Mouse (Mus musculus) heart, adult 11 months (tissue): Measurements from ENCODE around the gene Gm5294.

Experiments
- DNase-seq: peaks from one replicate; pipeline ENCODE4 v3.0.0; 2022

Gm5294 gene

DNA sequence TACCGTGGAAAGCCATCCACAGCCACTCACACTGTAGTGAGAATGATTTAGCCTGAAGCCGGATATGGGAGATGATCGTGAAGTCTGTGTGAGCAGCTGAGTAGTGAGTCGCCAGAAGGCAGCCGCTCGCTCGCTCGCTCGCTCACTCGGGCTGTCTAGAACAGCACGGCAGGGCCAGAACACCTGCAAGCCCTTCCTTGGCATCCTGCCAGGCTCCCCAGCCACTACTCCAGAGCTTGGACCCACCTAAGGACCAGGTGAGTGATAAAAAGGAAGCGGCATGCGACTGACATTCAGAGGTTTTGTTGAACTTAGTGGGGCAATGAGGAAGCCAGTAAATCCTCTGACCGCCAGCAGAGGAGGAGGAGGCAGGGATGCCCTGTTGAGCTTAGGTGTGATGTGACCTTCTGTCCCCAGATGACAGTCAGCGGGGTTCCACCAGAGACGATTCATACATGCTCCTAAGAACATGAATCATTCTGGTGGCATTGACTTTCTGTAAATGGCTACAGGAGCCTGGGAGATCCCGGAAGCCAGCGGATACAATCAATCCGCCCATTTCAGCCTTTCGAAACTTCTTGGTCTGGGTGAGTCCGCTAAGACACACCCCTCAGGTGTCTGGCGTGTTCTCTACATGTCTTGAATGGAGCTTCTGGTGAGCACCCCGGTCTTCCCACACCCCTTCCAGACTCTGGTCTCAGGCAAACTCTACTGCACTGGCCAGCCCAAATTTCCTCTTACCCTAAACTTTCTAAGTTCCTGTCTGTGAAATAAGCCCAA is 30.0 kb downstream of the Gm5294 start:
- DNase-seq, result no peak

DNA sequence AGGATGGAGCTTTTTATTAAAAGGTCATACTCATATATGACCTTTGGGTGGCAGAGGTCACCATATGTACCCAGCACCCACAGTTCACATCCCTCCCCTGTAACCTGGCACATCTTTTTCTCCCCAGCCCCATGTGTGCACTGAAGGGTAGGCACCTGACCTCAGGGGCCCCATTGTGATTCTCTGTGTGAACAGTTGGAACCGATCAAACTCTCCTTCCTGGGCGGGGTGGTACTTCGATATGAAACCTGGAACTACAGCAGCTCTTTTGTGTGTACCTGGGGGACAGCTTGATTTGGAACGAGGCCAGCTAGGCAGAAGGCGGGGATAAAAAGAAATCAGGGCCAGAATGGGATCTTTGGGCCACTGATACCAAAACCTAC is 30.6 kb downstream of the Gm5294 start:
- DNase-seq, result no peak

DNA sequence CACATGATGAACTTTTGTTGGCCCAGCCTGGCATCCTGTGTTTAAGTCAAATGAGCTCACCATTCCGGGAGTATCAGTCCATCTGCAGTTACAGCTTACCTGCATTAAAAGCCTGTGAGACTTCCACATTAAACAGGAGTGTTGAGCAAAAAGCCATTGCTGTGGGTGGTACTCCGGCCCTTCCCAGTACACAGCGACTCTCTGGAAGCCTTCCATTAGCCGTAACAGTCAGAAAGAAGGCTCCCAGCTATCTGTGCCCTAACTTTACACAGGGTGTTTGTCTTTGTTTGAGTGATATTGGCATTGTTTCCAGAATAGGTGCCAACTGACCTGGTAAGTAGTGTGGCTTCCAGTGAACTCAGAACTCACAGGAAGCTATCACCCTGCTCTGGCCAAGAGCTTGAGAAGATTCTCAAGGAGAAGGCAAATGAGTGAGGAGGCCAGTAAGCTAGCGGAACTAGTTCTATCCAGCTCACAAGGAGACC is 31.5 kb downstream of the Gm5294 start:
- DNase-seq, result no peak

DNA sequence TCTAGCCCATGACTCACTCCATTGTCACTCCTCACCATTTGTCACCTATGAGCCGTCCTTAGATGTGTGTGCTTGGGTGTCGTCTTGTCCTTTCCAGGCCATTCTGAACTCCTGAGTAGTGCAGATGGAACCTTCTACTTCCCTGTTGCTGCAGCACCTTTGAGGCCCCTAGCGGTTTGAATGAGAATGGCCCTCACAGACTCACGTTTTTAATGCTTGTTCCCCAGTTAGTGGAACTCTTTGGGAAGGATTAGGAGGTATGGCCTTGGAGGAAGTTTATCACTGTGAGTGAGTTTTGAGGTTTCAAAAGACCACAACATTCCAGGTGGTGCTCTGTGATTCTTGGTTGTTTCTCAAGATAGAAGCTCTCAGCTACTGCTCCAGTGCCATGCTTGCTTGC is 32.3 kb downstream of the Gm5294 start:
- no peak for DNase-seq

DNA sequence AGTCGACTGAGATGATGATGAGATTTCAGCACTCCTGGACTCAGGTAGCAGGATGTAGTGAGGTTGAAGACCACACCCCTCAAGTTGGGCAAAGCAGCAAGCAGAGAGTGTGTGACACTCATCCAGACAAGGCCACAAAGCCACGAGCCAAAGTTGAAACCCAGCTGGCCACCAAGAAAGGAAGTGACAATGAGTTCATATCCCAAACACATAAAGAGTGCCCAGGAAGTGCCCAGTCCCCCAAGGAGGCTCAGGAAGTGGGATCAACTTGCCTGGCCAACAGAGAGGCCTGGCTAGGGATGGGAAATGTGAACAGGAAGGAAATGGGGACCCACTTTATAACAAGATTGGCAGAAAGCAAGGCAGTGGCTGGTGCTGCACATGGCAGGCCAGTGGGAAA is 33.5 kb downstream of the Gm5294 start:
- DNase-seq, result no peak

DNA sequence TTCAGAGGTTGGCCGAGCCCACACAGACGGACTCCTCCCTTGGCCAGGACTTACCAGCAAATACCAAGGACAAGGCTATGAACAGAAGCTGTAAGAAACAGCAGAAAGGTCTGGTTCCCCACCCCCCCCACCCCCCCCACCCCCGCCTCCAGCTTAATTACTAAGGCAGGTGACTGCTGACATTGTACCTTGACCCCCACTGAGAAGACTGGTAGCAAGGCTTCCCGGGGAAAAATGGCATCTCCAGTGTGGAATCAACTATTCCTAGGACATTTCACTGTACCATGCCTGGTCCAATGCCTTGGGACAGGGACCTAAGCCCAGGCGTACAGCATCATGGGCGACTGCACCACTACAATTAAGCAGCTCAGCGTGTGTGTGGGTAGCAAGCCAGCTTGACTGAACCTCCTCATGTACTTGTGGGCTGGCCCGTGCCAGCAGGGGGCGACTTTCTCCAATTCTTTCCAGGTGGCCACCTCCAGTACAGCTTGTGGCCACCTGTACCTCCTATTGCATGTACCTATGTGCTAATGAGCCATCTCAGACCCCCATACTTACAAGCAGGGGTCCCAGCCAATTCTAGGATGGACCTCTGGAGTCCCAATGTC is 37.2 kb downstream of the Gm5294 start:
- peak; percentile 95 for DNase-seq

DNA sequence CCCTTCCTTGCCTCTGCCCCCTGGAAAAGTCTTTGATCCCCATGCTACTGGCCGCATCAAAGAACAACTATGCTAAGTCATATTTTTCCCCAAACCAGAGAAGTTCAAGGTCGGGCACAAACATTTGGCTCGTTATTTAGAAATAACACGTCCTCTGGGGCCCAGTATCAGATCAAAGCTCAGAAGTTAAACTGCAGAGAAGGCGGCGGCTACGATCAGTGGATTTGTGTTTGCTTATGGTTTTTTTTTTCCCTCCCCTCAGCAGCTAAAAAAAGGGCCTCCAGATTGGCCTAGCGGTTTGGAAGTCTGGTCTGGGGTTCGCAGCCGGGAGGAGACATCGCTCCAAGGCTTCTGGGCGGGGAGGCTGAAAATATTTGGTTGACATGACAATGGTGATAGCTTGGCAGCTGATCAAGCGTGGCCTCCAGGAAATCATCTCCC is 38.0 kb downstream of the Gm5294 start:
- DNase-seq, result peak; percentile 94

DNA sequence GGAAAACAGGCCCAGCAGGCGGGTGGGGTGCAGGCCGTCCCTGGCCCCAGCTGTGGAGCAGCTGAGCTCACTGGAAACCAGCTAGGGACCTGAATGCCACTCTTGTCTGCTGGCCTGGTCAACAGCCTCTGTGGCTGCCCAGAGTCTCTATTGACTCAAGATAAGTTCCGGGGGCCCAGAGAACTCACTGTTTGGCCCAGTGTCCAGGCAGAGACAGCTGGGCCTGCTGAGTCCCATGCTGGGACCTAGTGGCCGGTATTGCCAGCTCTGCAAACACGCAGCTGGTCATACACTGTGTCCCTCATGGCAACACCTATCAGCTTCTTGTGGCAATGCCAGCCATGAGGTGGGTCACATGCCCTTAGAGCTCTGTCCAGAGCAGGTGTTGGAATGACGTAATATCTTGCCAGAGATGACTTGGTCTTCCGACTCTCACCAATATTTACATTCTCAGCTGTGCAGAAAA is 43.8 kb downstream of the Gm5294 start:
- DNase-seq, result no peak

DNA sequence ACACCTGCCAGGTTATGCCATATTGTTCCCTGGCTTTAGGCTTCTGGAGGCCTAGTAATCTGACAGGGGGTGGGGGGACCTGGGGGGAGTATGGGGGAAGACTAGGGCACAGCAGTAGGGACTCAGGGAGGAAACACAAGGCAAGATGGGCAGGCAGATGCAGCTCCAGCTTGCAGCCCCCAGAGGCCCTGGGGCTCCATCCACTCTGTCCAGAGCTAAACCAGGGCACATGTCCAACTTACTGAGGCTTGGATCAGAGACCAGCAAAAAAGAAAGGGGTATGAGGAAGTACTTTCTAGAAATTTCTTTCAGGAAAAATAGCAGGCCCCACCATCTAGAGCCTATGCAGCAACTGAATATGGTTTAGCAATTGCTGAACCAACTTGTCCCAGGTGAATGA is 44.3 kb downstream of the Gm5294 start:
- no peak for DNase-seq

DNA sequence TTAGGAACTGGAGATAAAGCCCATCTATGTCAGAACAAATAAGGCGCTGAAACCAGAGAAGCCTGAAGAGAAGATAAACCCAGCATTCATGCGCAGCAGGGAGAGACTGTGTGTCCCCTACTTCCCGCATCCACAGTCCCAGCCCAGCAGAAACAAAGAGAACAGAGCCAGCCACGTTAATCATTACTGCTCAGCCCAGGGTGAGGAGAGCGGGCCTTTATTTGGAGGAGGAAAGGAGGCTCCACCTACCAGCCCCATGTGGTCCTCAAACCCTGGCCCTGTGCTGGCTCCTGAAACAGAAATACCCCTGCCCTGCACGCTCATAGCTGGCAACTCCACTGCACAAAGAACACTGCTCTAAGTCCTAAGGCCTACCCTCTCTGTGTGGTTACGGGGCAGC is 45.0 kb downstream of the Gm5294 start:
- DNase-seq, result no peak

DNA sequence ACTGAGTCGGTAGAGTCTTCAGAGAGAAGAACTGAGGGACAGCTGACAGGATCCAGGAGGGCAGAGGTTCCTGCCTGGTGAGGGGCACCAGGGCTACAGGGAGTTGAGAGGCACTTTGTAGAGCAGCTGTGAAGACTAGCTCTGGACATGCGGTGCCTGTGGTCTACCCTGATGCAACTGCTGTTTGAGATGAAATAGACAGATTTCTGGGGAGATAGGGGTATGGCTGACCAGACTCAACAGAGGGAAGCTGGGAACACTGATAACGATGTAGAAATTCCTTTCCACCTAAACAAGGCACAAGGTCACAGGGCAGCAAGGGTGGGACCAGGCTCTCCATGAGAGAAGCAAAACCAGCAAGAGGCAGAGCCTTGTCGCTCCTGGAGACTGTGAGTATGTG is 45.8 kb downstream of the Gm5294 start:
- no peak for DNase-seq
